Mouse (Mus musculus) heart, embryonic 16.5 days (tissue): ENCODE results near the gene Wnt5b. TPM values are rescaled to one million over a fixed set of nuclear protein-coding genes. Genes with fewer than 3 reads are reported as not detected.
A peak's percentile ranks its signal among the peaks of the same experiment; 100 is the strongest.
"Not testable (repeated sequence)": the region's sequence is repeated elsewhere in the genome, so short reads cannot be mapped to it uniquely, and the experiment has no call there.

Experiments
- ATAC-seq: fragments of 200-750 bp; cut with Nextera tagmentation; replicated peaks from 2 replicates; pipeline ENCODE4 v1.8.0; 2017; ENCODE audit warnings: moderate number of reproducible peaks; ENCODE audit not compliant: insufficient read depth, low FRiP score; ENCODE audit errors: extremely low read depth
- H3K27ac ChIP-seq: fragments of 300-500 bp; sonication (generic); 2 replicates; pipeline ENCODE4 v1.5.1; 2014; ENCODE audit warnings: mild to moderate bottlenecking, low read length, control low read depth, moderate library complexity
- H3K27me3 ChIP-seq: fragments of 300-500 bp; sonication (generic); 2 replicates; pipeline ENCODE4 v1.6.1; 2014; ENCODE audit warnings: low read length, mixed read lengths; ENCODE audit not compliant: control insufficient read depth, insufficient read depth
- H3K36me3 ChIP-seq: fragments of 300-500 bp; sonication (generic); 2 replicates; pipeline ENCODE4 v1.6.1; 2014; ENCODE audit not compliant: control insufficient read depth, insufficient read depth
- H3K4me1 ChIP-seq: fragments of 300-500 bp; sonication (generic); 2 replicates; pipeline ENCODE4 v1.6.1; 2014; ENCODE audit warnings: low read length, mixed read lengths; ENCODE audit not compliant: control insufficient read depth, insufficient read depth
- H3K4me2 ChIP-seq: fragments of 300-500 bp; sonication (generic); 2 replicates; pipeline ENCODE4 v1.6.1; 2014; ENCODE audit warnings: low read depth, mild to moderate bottlenecking, control low read depth, low read length
- H3K4me3 ChIP-seq: fragments of 300-500 bp; sonication (generic); 2 replicates; pipeline ENCODE4 v1.5.1; 2014; ENCODE audit warnings: mild to moderate bottlenecking, control low read depth, low read length
- H3K9ac ChIP-seq: fragments of 300-500 bp; sonication (generic); 2 replicates; pipeline ENCODE4 v1.6.1; 2014; ENCODE audit warnings: low read length, control low read depth
- H3K9me3 ChIP-seq: fragments of 300-500 bp; sonication (generic); replicated peaks from 2 replicates; pipeline ENCODE4 v1.6.1; 2016; ENCODE audit warnings: low read length; ENCODE audit not compliant: control insufficient read depth
- WGBS: fragments of 180-500 bp; shearing (Covaris S2); extraction: QIAGEN DNeasy Blood & Tissue Kit; methylation state at CpG from one replicate; pipeline ENCODE4 v1.1.7; 2014; 5-methylcytosine and 5-hydroxymethylcytosine counted together
- polyA plus RNA-seq: library from polyadenylated mRNA; unstranded; fragments of >200 nt; fragmentation: Nextera tagmentation; extraction: Ambion mirVana; gene quantifications from 2 replicates; pipeline ENCODE4 v1.2.1, GENCODE M21; 2015

Wnt5b gene
- polyA plus RNA-seq, 1 experiment from 2014 or later, result 5.6 TPM

- peak overlapping the region; percentile 58 for H3K4me2 ChIP-seq
- peak overlapping the region; percentile 28 for H3K4me3 ChIP-seq
- H3K36me3 ChIP-seq, result no peaks in the 10 kb centered on the region
- H3K27ac ChIP-seq, result peak overlapping the region; percentile 63
- WGBS, result 28% methylated on average over 12 of the region's 12 CpGs
- no peaks in the 10 kb centered on the region for H3K9me3 ChIP-seq
- peaks cover 6% of the 10 kb centered on the region for H3K4me1 ChIP-seq
- H3K9ac ChIP-seq, result no peak overlapping the region
- H3K27me3 ChIP-seq, result no peaks in the 10 kb centered on the region
- peak; percentile 81 for ATAC-seq
These were observed 100.2 kb downstream of the Wnt5b start for GRCm38 (mm10) chr6:119443742-119444645.

- H3K4me2 ChIP-seq, H3K27me3 ChIP-seq, H3K27ac ChIP-seq, H3K36me3 ChIP-seq, H3K9me3 ChIP-seq, H3K4me3 ChIP-seq, H3K9ac ChIP-seq, ATAC-seq: not testable (repeated sequence)
- H3K4me1 ChIP-seq, result peaks cover 10% of the 10 kb centered on the region
- WGBS, result 75% methylated on average over 5 of the region's 5 CpGs
These were observed 101.4 kb downstream of the Wnt5b start for GRCm38 (mm10) chr6:119442729-119443128.

- Histone ChIP-seq H3K27ac (no peak overlapping the region), H3K9me3 (no peaks in the 10 kb centered on the region), H3K4me1 (peaks cover 8% of the 10 kb centered on the region), H3K36me3 (no peaks in the 10 kb centered on the region), H3K4me2 (no peak overlapping the region), H3K4me3 (no peak overlapping the region), H3K27me3 (no peaks in the 10 kb centered on the region), H3K9ac (no peak overlapping the region)
- 47% methylated on average over 8 of the region's 8 CpGs for WGBS
- ATAC-seq, result peak; percentile 72
These were observed 106.0 kb downstream of the Wnt5b start for GRCm38 (mm10) chr6:119437894-119438761.

- Histone ChIP-seq H3K27ac (no peak overlapping the region), H3K4me1 (peaks cover 12% of the 10 kb centered on the region), H3K9me3 (no peaks in the 10 kb centered on the region), H3K27me3 (no peaks in the 10 kb centered on the region), H3K9ac (no peak overlapping the region), H3K4me2 (no peak overlapping the region), H3K4me3 (no peak overlapping the region), H3K36me3 (no peaks in the 10 kb centered on the region)
- ATAC-seq, result no peak
- 78% methylated on average over 4 of the region's 4 CpGs for WGBS
These were observed 109.8 kb downstream of the Wnt5b start for GRCm38 (mm10) chr6:119434394-119434793.

GRCm38 (mm10) chr6:119431751-119432324, 112.3 kb downstream of the Wnt5b start:
- no peak overlapping the region for H3K27ac ChIP-seq

GRCm38 (mm10) chr6:119430508-119430907, 113.6 kb downstream of the Wnt5b start:
- H3K9me3 ChIP-seq, result no peaks in the 10 kb centered on the region
- no peak for ATAC-seq
- H3K4me1 ChIP-seq, result peaks cover 4% of the 10 kb centered on the region; the same call in 1 of the 2 replicates
- WGBS, result 26% methylated on average over 2 of the region's 2 CpGs
- H3K36me3 ChIP-seq, result no peaks in the 10 kb centered on the region
- no peak overlapping the region for H3K4me3 ChIP-seq
- H3K27ac ChIP-seq, result no peak overlapping the region
- no peak overlapping the region for H3K9ac ChIP-seq
- no peak overlapping the region for H3K4me2 ChIP-seq
- no peaks in the 10 kb centered on the region for H3K27me3 ChIP-seq

More at GRCm38 (mm10) chr6:119431751-119432324, 112.3 kb downstream of the Wnt5b start:
- no peaks in the 10 kb centered on the region for H3K9me3 ChIP-seq
- no peak for ATAC-seq
- no peaks in the 10 kb centered on the region for H3K27me3 ChIP-seq
- no peak overlapping the region for H3K4me3 ChIP-seq
- H3K4me1 ChIP-seq, result peaks cover 4% of the 10 kb centered on the region; the same call in 1 of the 2 replicates
- no peak overlapping the region for H3K4me2 ChIP-seq
- no peak overlapping the region for H3K9ac ChIP-seq
- H3K36me3 ChIP-seq, result no peaks in the 10 kb centered on the region
- WGBS, result 60% methylated on average over 6 of the region's 6 CpGs

GRCm38 (mm10) chr6:119429311-119429710, 114.8 kb downstream of the Wnt5b start:
- peaks cover 4% of the 10 kb centered on the region; the same call in 1 of the 2 replicates for H3K4me1 ChIP-seq
- WGBS, result 96% methylated on average over 13 of the region's 13 CpGs
- no peak overlapping the region for H3K9ac ChIP-seq
- H3K27me3 ChIP-seq, result no peaks in the 10 kb centered on the region
- no peak for ATAC-seq
- no peaks in the 10 kb centered on the region for H3K36me3 ChIP-seq
- H3K4me2 ChIP-seq, result no peak overlapping the region
- H3K4me3 ChIP-seq, result no peak overlapping the region
- no peaks in the 10 kb centered on the region for H3K9me3 ChIP-seq
- H3K27ac ChIP-seq, result no peak overlapping the region

- Histone ChIP-seq H3K27me3 (no peaks in the 10 kb centered on the region), H3K27ac (no peak overlapping the region), H3K9me3 (no peaks in the 10 kb centered on the region), H3K4me2 (no peak overlapping the region), H3K4me3 (no peak overlapping the region), H3K4me1 (peaks cover 4% of the 10 kb centered on the region; the same call in 1 of the 2 replicates), H3K36me3 (no peaks in the 10 kb centered on the region), H3K9ac (no peak overlapping the region)
- no peak for ATAC-seq
- WGBS, result 83% methylated on average over 3 of the region's 3 CpGs
These were observed 115.5 kb downstream of the Wnt5b start for GRCm38 (mm10) chr6:119428611-119429010.
